17 mouse cellular contexts compared by ENCODE assay signal in the genomic region with DNA sequence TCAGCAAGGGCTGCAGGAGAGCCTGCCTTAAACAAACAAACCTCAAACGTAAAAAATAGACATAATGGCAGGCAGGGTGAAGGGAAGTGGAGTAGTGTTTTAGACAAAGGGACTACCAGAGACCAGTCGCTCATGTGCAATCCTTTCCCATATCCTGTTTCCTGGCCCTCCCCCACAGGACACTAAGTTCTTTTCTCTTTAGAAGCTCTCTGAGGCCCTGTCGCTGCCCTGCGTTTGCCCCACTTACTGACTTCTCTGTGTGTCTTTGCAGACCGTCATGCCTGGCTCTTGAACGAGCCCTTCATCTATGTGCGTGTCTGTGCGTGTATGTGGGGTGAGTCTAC. TPM values are rescaled to one million over a fixed set of nuclear protein-coding genes. Genes with fewer than 3 reads are reported as not detected.
A peak's percentile ranks its signal among the peaks of the same experiment; 100 is the strongest.
DNase-seq lines count a peak whose midpoint lies in the region; ATAC-seq and TF ChIP-seq lines count a peak whose summit lies in the region.
"Had no signal": no experiment of that assay in that cellular context is flagged by ENCODE, and none has a peak within 500 bp of the region (broad histone marks: within the 10 kb centered on the region; RNA-seq: fewer than 3 reads in every experiment).

No protein-coding gene starts in this region.

- no peak for TF ChIP-seq CTCF in kidney, postnatal 0 days (IDR thresholded peaks at IDR 0.05; ENCODE audit: low read depth)
- TF ChIP-seq CTCF in lung, postnatal 0 days (IDR thresholded peaks at IDR 0.05), result no peak

- H3K27ac ChIP-seq in heart, embryonic 13.5 days (replicated peaks), result peak overlapping the region; percentile 34; the same call in 1 of the 2 replicates
- no peak overlapping the region for H3K27ac ChIP-seq in kidney, postnatal 0 days
- peak overlapping the region; percentile 68 for H3K27ac ChIP-seq in lung, postnatal 0 days (ENCODE audit: low read length)
- H3K27ac ChIP-seq: forebrain, embryonic 15.5 days; hindbrain, embryonic 12.5 days; liver, embryonic 14.5 days had no signal

- H3K36me3 ChIP-seq in heart, embryonic 13.5 days, result no peaks in the 10 kb centered on the region
- H3K36me3 ChIP-seq in kidney, postnatal 0 days (ENCODE audit: insufficient read depth, low read length), result no peaks in the 10 kb centered on the region
- no peaks in the 10 kb centered on the region for H3K36me3 ChIP-seq in lung, postnatal 0 days (ENCODE audit: insufficient read depth, low read length)
- H3K36me3 ChIP-seq: forebrain, embryonic 15.5 days; hindbrain, embryonic 12.5 days had no signal

- H3K4me1 ChIP-seq in heart, embryonic 13.5 days, result 0 out of 2 replicates have a peak, but pooled peaks cover 2% of the 10 kb centered on the region
- no peaks in the 10 kb centered on the region for H3K4me1 ChIP-seq in kidney, postnatal 0 days (replicated peaks; ENCODE audit: insufficient read depth, low read length)
- no peaks in the 10 kb centered on the region for H3K4me1 ChIP-seq in lung, postnatal 0 days (ENCODE audit: insufficient read depth, low read depth, low read length)
- H3K4me1 ChIP-seq: forebrain, embryonic 15.5 days; hindbrain, embryonic 12.5 days had no signal

- TF ChIP-seq EP300 in lung, postnatal 0 days (IDR thresholded peaks at IDR 0.05), result peak; percentile 70

- no peak overlapping the region for H3K4me3 ChIP-seq in heart, embryonic 13.5 days
- H3K4me3 ChIP-seq in kidney, postnatal 0 days (replicated peaks; ENCODE audit: low read depth, low read length), result no peak overlapping the region
- no peak overlapping the region for H3K4me3 ChIP-seq in lung, postnatal 0 days (ENCODE audit: low read depth, low read length)
- H3K4me3 ChIP-seq: forebrain, embryonic 15.5 days; hindbrain, embryonic 12.5 days had no signal

- DNase-seq in heart, postnatal 36 days, result no peak
- peak; percentile 44 for DNase-seq in kidney, postnatal 0 days (ENCODE audit: low spot score)
- no peak for DNase-seq in kidney, adult 18-20 months
- DNase-seq in ES-CJ7 (ENCODE audit: low read depth, low spot score), result peak; percentile 45
- DNase-seq in lung, postnatal 0 days (ENCODE audit: low spot score), result peak; percentile 62
- no peak for DNase-seq in urinary bladder, postnatal 10 days (ENCODE audit: low spot score)
- DNase-seq in gastrocnemius, postnatal 36 days, result no peak
- DNase-seq: adrenal gland, postnatal 36 days; B cell, adult 2 months; cerebellum, postnatal 14 days; right cerebral cortex, adult 18-20 months; spleen, adult 18-20 months had no signal

- H3K9me3 ChIP-seq in heart, embryonic 13.5 days, result 0 out of 2 replicates have a peak, but pooled peaks cover 7% of the 10 kb centered on the region
- no peaks in the 10 kb centered on the region for H3K9me3 ChIP-seq in kidney, postnatal 0 days (replicated peaks; ENCODE audit: low read length)
- H3K9me3 ChIP-seq in lung, postnatal 0 days (ENCODE audit: low read length), result no peaks in the 10 kb centered on the region
- H3K9me3 ChIP-seq: forebrain, embryonic 15.5 days; hindbrain, embryonic 12.5 days had no signal

- no peaks in the 10 kb centered on the region for H3K27me3 ChIP-seq in heart, embryonic 13.5 days (replicated peaks)
- no peaks in the 10 kb centered on the region for H3K27me3 ChIP-seq in kidney, postnatal 0 days (ENCODE audit: insufficient read depth, low read length)
- no peaks in the 10 kb centered on the region for H3K27me3 ChIP-seq in lung, postnatal 0 days (replicated peaks; ENCODE audit: insufficient read depth, low read length)
- H3K27me3 ChIP-seq: forebrain, embryonic 15.5 days; hindbrain, embryonic 12.5 days had no signal

- 59% methylated on average over 8 of the region's 8 CpGs for WGBS in heart, embryonic 13.5 days
- WGBS in kidney, postnatal 0 days, result 46% methylated on average over 8 of the region's 8 CpGs
- WGBS in lung, postnatal 0 days, result 40% methylated on average over 8 of the region's 8 CpGs

- H3K9ac ChIP-seq in heart, embryonic 13.5 days, result no peak overlapping the region
- no peak overlapping the region for H3K9ac ChIP-seq in kidney, postnatal 0 days (ENCODE audit: low read depth, low read length)
- no peak overlapping the region for H3K9ac ChIP-seq in lung, postnatal 0 days (replicated peaks; ENCODE audit: low read depth)
- H3K9ac ChIP-seq: forebrain, embryonic 15.5 days; hindbrain, embryonic 12.5 days; liver, embryonic 14.5 days had no signal

- H3K4me2 ChIP-seq in heart, embryonic 13.5 days, result no peak overlapping the region
- H3K4me2 ChIP-seq in kidney, postnatal 0 days (ENCODE audit: low read length), result no peak overlapping the region
- no peak overlapping the region for H3K4me2 ChIP-seq in lung, postnatal 0 days (replicated peaks; ENCODE audit: low read depth, low read length)
- H3K4me2 ChIP-seq: forebrain, embryonic 15.5 days; hindbrain, embryonic 12.5 days had no signal

- intact Hi-C loops in heart, postnatal 36 days (cut with DNase I), result no loop called here
- intact Hi-C loops in gastrocnemius, postnatal 36 days (cut with DNase I), result no loop called here

- no peak for ATAC-seq in heart, embryonic 13.5 days (ENCODE audit: extremely low read depth, insufficient number of reproducible peaks, low FRiP score, low TSS enrichment)
- ATAC-seq in kidney, postnatal 0 days (replicated peaks; ENCODE audit: low FRiP score, low read depth), result no peak
- peak; percentile 88 for ATAC-seq in lung, postnatal 0 days
- ATAC-seq: forebrain, embryonic 15.5 days; intestine, embryonic 16.5 days had no signal

RNA-seq across cellular contexts. Expression of a gene that starts 58.5 kb away (rescaled TPM):
- 25.0 and 28.4 TPM in 2 replicates for polyA plus RNA-seq in heart, embryonic 13.5 days (2015; fragmentation: Nextera tagmentation; extraction: Ambion mirVana)
- total RNA-seq in heart, postnatal 36 days (2021), result 10 to 100 TPM; 39.5 to 52.7 TPM
- polyA plus RNA-seq in kidney, postnatal 0 days (2015; fragmentation: Nextera tagmentation; extraction: Ambion mirVana), result 37.8 and 40.8 TPM in 2 replicates
- 145 and 146 TPM in 2 replicates for polyA plus RNA-seq in lung, postnatal 0 days (2015; fragmentation: Nextera tagmentation; extraction: Ambion mirVana)
- total RNA-seq in gastrocnemius, postnatal 36 days (2021), result 10 to 100 TPM; 21.9 to 22.5 TPM

Comparison
In these comparisons a context has a peak if more than half of its experiments do, and no peak if none do; other contexts are left out.
1. DNase-seq: peak in kidney, postnatal 0 days (single experiment), ES-CJ7 (single experiment) and lung, postnatal 0 days (single experiment); none in heart, postnatal 36 days (0 of 2), kidney, adult 18-20 months (single experiment), urinary bladder, postnatal 10 days (single experiment) and gastrocnemius, postnatal 36 days (0 of 2).